Mouse (Mus musculus): ENCODE results near the gene Mindy4. TPM values are rescaled to one million over a fixed set of nuclear protein-coding genes. Genes with fewer than 3 reads are reported as not detected.

Mindy4 gene
- total RNA-seq, 1 experiment from 2014 or later: 5.4 TPM

GRCm38 (mm10) chr6:55300704-55301103, 97.5 kb downstream of the Mindy4 start:
- DNase-seq: no peak

- DNase-seq: peak; percentile 37
Measured at GRCm38 (mm10) chr6:55310179-55310578, 107.0 kb downstream of the Mindy4 start.

GRCm38 (mm10) chr6:55311962-55312361, 108.8 kb downstream of the Mindy4 start:
- DNase-seq: no peak

GRCm38 (mm10) chr6:55313893-55314292, 110.7 kb downstream of the Mindy4 start:
- DNase-seq: no peak

GRCm38 (mm10) chr6:55314628-55315027, 111.4 kb downstream of the Mindy4 start:
- DNase-seq: no peak

- DNase-seq: no peak
Measured at GRCm38 (mm10) chr6:55318597-55318996, 115.4 kb downstream of the Mindy4 start.

GRCm38 (mm10) chr6:55319585-55320551, 116.7 kb downstream of the Mindy4 start:
- no peak for DNase-seq

- no peak for DNase-seq
Measured at GRCm38 (mm10) chr6:55320894-55321293, 117.7 kb downstream of the Mindy4 start.

- DNase-seq: no peak
Measured at GRCm38 (mm10) chr6:55321518-55321917, 118.3 kb downstream of the Mindy4 start.

GRCm38 (mm10) chr6:55322980-55323379, 119.8 kb downstream of the Mindy4 start:
- no peak for DNase-seq

- DNase-seq: no peak
Measured at GRCm38 (mm10) chr6:55323908-55324634, 120.9 kb downstream of the Mindy4 start.

GRCm38 (mm10) chr6:55324785-55325184, 121.6 kb downstream of the Mindy4 start:
- peak; percentile 33 for DNase-seq

- no peak for DNase-seq
Measured at GRCm38 (mm10) chr6:55326299-55326698, 123.1 kb downstream of the Mindy4 start.

GRCm38 (mm10) chr6:55327326-55327725, 124.1 kb downstream of the Mindy4 start:
- DNase-seq: no peak

- no peak for DNase-seq
Measured at GRCm38 (mm10) chr6:55328179-55328578, 125.0 kb downstream of the Mindy4 start.

- DNase-seq: no peak
Measured at GRCm38 (mm10) chr6:55331315-55331714, 128.1 kb downstream of the Mindy4 start.

GRCm38 (mm10) chr6:55332100-55332772, 129.1 kb downstream of the Mindy4 start:
- no peak for DNase-seq

GRCm38 (mm10) chr6:55332773-55333109, 129.6 kb downstream of the Mindy4 start:
- DNase-seq: no peak

GRCm38 (mm10) chr6:55335989-55336514, 132.9 kb downstream of the Mindy4 start, which contains the start of gene Aqp1:
TSS of gene Aqp1 (plus strand) at chr6:55336432.
- DNase-seq: peak; percentile 65

- no peak for DNase-seq
Measured at GRCm38 (mm10) chr6:55337242-55337641, 134.1 kb downstream of the Mindy4 start.

GRCm38 (mm10) chr6:55338077-55338476, 134.9 kb downstream of the Mindy4 start:
- no peak for DNase-seq
